Mouse (Mus musculus): ENCODE measurements around the gene D10Wsu102e. TPM values are rescaled to one million over a fixed set of nuclear protein-coding genes. Genes with fewer than 3 reads are reported as not detected.

The D10Wsu102e gene
- polyA plus RNA-seq, 1 experiment: 0.11 TPM

GRCm38 (mm10) chr10:83376911-83377682 is 17.1 kb downstream of the D10Wsu102e start:
- no peak for TF ChIP-seq POLR2A (IDR thresholded peaks at IDR 0.05; ENCODE audit: low read depth, low read length)
- no peak for TF ChIP-seq CTCF (IDR thresholded peaks at IDR 0.05; ENCODE audit: extremely low read depth, insufficient read length, insufficient replicate concordance, low read depth, low read length)
- 71% methylated on average over 8 of the region's 8 CpGs for WGBS
- H3K27me3 ChIP-seq (ENCODE audit: control insufficient read depth, insufficient read depth, low read length): no peaks in the 10 kb centered on the region

GRCm38 (mm10) chr10:83378083-83378833 is 18.2 kb downstream of the D10Wsu102e start:
- no peaks in the 10 kb centered on the region; the same call in 1 of the 2 replicates for H3K36me3 ChIP-seq (ENCODE audit: control insufficient read depth, insufficient read depth, low read length)
- peaks cover 2% of the 10 kb centered on the region; the same call in 1 of the 2 replicates for H3K4me1 ChIP-seq (ENCODE audit: control insufficient read depth, insufficient read depth, insufficient read length, low read length)
- H3K27me3 ChIP-seq (ENCODE audit: control insufficient read depth, insufficient read depth, low read length): no peaks in the 10 kb centered on the region
- TF ChIP-seq POLR2A (IDR thresholded peaks at IDR 0.05; ENCODE audit: low read depth, low read length) (no peak), CTCF (IDR thresholded peaks at IDR 0.05; ENCODE audit: extremely low read depth, insufficient read length, insufficient replicate concordance, low read depth, low read length) (no peak)
- no peak overlapping the region for H3K4me3 ChIP-seq (ENCODE audit: low read depth, low read length)
- 75% methylated on average over 9 of the region's 9 CpGs for WGBS
- no peak overlapping the region for H3K27ac ChIP-seq (ENCODE audit: insufficient read depth, low read depth, low read length)

More at GRCm38 (mm10) chr10:83376911-83377682, 17.1 kb downstream of the D10Wsu102e start:
- H3K4me3 ChIP-seq (ENCODE audit: low read depth, low read length): no peak overlapping the region
- H3K36me3 ChIP-seq (ENCODE audit: control insufficient read depth, insufficient read depth, low read length): peaks cover 2% of the 10 kb centered on the region
- H3K27ac ChIP-seq (ENCODE audit: insufficient read depth, low read depth, low read length): no peak overlapping the region
- peaks cover 2% of the 10 kb centered on the region; the same call in 1 of the 2 replicates for H3K4me1 ChIP-seq (ENCODE audit: control insufficient read depth, insufficient read depth, insufficient read length, low read length)

GRCm38 (mm10) chr10:83380501-83380900 is 20.5 kb downstream of the D10Wsu102e start:
- Histone ChIP-seq H3K36me3 (ENCODE audit: control insufficient read depth, insufficient read depth, low read length) (no peaks in the 10 kb centered on the region), H3K27ac (ENCODE audit: insufficient read depth, low read depth, low read length) (no peak overlapping the region), H3K27me3 (ENCODE audit: control insufficient read depth, insufficient read depth, low read length) (no peaks in the 10 kb centered on the region), H3K4me1 (ENCODE audit: control insufficient read depth, insufficient read depth, insufficient read length, low read length) (peaks cover 2% of the 10 kb centered on the region; the same call in 1 of the 2 replicates), H3K4me3 (ENCODE audit: low read depth, low read length) (no peak overlapping the region)
- no peak for TF ChIP-seq CTCF (IDR thresholded peaks at IDR 0.05; ENCODE audit: extremely low read depth, insufficient read length, insufficient replicate concordance, low read depth, low read length)
- no peak for TF ChIP-seq POLR2A (IDR thresholded peaks at IDR 0.05; ENCODE audit: low read depth, low read length)
- 87% methylated on average over 2 of the region's 2 CpGs for WGBS

GRCm38 (mm10) chr10:83382528-83382927 is 22.5 kb downstream of the D10Wsu102e start:
- peaks cover 2% of the 10 kb centered on the region; the same call in 1 of the 2 replicates for H3K4me1 ChIP-seq (ENCODE audit: control insufficient read depth, insufficient read depth, insufficient read length, low read length)

GRCm38 (mm10) chr10:83382988-83383387 is 23.0 kb downstream of the D10Wsu102e start:
- peaks cover 1% of the 10 kb centered on the region; the same call in 1 of the 2 replicates for H3K4me1 ChIP-seq (ENCODE audit: control insufficient read depth, insufficient read depth, insufficient read length, low read length)
- H3K27me3 ChIP-seq (ENCODE audit: control insufficient read depth, insufficient read depth, low read length): no peaks in the 10 kb centered on the region
- H3K27ac ChIP-seq (ENCODE audit: insufficient read depth, low read depth, low read length): no peak overlapping the region
- H3K36me3 ChIP-seq (ENCODE audit: control insufficient read depth, insufficient read depth, low read length): no peaks in the 10 kb centered on the region
- no peak overlapping the region for H3K4me3 ChIP-seq (ENCODE audit: low read depth, low read length)
- WGBS: 66% methylated on average over 2 of the region's 2 CpGs
- no peak for TF ChIP-seq CTCF (IDR thresholded peaks at IDR 0.05; ENCODE audit: extremely low read depth, insufficient read length, insufficient replicate concordance, low read depth, low read length)
- no peak for TF ChIP-seq POLR2A (IDR thresholded peaks at IDR 0.05; ENCODE audit: low read depth, low read length)

More at GRCm38 (mm10) chr10:83382528-83382927, 22.5 kb downstream of the D10Wsu102e start:
- Histone ChIP-seq H3K4me3 (ENCODE audit: low read depth, low read length) (no peak overlapping the region), H3K36me3 (ENCODE audit: control insufficient read depth, insufficient read depth, low read length) (no peaks in the 10 kb centered on the region), H3K27me3 (ENCODE audit: control insufficient read depth, insufficient read depth, low read length) (no peaks in the 10 kb centered on the region), H3K27ac (ENCODE audit: insufficient read depth, low read depth, low read length) (no peak overlapping the region)
- TF ChIP-seq POLR2A (IDR thresholded peaks at IDR 0.05; ENCODE audit: low read depth, low read length): no peak
- no peak for TF ChIP-seq CTCF (IDR thresholded peaks at IDR 0.05; ENCODE audit: extremely low read depth, insufficient read length, insufficient replicate concordance, low read depth, low read length)
- 68% methylated on average over 4 of the region's 4 CpGs for WGBS

GRCm38 (mm10) chr10:83383863-83384262 is 23.8 kb downstream of the D10Wsu102e start:
- no peaks in the 10 kb centered on the region for H3K27me3 ChIP-seq (ENCODE audit: control insufficient read depth, insufficient read depth, low read length)
- 90% methylated on average over 13 of the region's 13 CpGs for WGBS
- no peak overlapping the region for H3K27ac ChIP-seq (ENCODE audit: insufficient read depth, low read depth, low read length)
- H3K4me1 ChIP-seq (ENCODE audit: control insufficient read depth, insufficient read depth, insufficient read length, low read length): no peaks in the 10 kb centered on the region
- H3K4me3 ChIP-seq (ENCODE audit: low read depth, low read length): no peak overlapping the region
- H3K36me3 ChIP-seq (ENCODE audit: control insufficient read depth, insufficient read depth, low read length): no peaks in the 10 kb centered on the region
- no peak for TF ChIP-seq POLR2A (IDR thresholded peaks at IDR 0.05; ENCODE audit: low read depth, low read length)
- no peak for TF ChIP-seq CTCF (IDR thresholded peaks at IDR 0.05; ENCODE audit: extremely low read depth, insufficient read length, insufficient replicate concordance, low read depth, low read length)
